Mouse (Mus musculus) retina, embryonic 14.5 days (tissue): Measurements from ENCODE around the gene Gnb4.

Source experiments
- DNase-seq: peaks from one replicate; pipeline ENCODE4 v3.0.0-alpha.2; 2015; ENCODE audit warnings: low spot score

Gnb4 gene

DNA sequence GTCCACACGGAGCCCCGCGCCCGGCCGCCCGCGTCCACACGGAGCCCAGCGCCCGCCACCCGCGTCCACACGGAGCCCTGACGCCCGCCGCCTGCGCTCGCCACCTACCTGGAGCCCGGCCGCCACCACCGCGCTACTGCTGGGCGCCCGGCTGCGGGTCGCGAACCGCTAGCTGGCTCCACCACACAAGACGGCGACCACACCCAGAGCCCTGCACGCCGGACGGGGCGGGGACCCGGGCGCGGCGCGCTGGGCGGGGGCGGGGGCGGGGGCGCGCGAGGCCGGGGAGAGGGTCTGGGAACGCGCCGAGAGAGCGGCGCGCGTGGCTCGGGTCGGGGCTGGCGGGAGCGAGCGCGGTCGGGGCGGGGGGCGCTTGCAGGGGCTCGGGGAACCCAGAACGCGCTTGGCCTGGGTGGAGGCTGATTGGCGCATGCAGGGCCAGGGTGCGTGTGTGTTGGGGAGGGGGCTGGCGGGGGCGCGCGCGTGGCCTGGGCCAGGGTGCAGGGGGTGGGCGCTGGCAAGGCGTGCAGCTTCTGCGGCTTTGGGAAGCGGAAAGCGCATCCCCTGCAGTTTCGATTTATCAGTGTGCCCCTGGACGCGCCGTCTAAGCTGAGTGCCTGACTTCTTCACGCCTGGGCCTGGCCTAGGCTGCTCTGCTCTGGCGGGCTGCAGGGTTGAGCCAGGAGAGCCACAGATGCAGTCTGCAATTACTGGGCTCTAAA, at the start of gene Gnb4:
Gene Gnb4 (minus strand): TSS at position 255 of the 722 bp plus-strand sequence.
- peak; percentile 82 for DNase-seq

DNA sequence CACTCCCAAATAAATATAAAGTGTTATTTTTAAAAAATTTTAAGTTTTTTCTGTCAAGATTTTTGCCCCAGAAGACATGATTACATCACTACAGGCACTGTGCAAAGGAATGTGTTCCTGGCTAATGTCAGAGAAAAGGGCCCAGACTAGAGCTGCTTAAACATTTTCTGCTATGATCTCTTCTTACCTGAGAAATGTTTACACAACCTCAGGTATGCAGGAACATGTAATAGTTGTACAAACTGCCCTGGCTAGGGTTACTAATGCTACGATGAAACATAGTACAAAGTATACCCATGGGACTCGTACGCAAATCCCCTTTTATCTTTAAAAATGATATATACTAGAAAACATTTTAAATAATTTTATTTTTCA, 45.2 kb upstream of the Gnb4 start:
- no peak for DNase-seq

DNA sequence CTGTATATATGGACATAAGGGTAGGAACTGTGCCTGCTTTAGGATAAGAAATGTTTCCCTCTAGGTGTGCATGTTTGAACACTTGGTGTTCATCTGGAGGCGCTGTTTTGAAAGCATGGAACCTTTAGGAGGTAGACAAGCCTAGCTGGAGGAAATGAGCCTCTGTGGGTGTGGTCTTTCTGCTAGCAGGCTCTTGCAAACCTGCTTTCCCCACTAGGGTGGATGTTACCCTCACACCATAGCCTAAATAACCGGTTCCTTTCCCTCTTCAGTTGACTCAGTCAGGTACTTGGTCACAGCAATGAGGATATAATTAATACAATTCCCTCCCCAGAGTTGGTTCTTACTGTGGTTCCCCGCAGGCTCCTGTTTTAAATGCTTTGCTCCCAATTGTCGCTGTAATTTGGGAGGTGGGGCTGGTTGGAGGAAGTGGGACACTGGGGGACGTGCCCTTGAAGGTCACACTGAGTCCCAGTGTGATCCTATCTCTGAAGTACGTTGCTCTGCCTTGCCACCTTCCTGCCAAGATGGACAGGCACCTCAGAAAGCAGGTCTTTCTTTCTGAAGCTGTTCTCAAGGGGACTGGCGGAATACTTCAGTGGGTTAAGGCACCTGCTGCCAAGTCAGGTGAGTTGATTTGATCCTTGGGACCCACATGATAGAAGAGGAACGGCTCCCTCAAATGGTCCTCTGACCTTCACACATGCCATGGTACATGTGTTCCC, 44.6 kb upstream of the Gnb4 start:
- no peak for DNase-seq

DNA sequence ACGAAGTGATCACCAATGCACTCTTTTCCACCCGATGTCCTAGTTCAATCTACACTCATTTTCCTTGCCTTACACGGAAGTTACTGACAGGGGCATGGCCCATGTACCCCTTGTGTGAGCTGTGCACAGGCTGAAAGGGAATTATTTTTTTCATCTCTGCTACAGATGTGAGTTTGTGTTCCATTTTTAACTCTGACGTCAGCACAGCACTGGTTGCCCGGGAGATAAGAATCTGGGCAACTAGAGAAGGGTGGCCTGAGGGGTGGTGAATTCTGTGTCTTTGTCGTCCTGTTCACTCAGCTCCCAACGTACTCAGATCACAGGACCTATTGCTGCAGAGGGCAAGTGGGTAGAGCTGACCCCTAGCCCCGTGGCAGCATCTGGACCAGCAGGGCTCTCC, 43.9 kb upstream of the Gnb4 start:
- no peak for DNase-seq

DNA sequence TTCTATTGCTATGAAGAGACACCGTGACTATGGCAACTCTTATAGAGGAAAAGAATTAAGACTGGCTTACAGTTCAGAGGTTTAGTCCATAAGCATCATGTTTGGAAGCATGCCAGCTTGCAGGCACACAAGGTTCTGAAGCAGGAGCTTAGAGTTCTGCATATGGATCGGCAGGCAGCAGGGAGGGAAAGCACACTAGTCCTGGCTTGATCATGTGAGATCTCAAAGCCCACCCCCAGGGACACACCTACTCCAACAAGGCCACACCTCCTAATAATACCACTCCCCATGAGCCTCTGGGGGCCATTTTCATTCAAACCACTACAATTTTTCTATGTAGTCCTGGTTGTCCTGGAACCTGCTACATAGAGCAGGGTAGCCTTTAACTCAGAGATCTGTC, 43.1 kb upstream of the Gnb4 start:
- DNase-seq = no peak

DNA sequence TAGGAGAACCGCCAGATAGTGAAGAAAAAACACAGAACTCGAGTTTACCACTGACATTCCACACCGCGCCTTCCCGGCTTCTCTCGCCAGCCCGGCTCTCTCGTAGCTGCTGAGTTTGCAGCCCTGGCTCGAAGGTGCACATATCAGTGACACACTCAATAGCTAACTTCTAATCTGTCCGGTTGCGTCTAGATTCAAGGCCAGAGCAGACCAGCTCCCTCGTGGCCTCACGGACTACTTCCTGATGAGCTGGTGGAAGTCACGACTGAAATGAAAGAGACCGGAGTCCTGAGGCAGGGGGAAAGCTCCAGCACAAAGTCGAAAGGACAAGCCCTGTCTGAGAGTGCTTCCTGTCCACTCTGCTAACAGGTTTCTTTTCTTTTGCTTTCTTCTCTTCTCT, 42.4 kb upstream of the Gnb4 start:
- DNase-seq = no peak

DNA sequence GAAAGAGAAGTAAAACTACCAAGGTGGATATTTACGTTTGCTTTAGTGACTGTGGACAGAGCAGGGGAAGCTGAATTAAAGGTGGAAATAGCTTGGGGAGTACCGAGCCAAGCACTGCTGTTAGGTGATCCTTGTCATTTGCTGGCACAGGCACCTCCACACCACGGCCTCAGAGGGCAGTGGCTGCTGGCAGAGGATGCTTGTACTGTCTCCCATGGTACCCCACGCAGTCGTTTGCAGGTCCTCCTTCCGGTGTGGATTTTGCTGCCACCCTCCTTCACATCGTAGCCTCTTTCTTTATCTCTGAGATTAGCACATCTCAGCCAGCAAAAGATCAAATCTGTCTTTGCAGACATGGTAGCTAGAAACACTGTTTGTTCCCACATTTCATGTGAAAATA, 42.0 kb upstream of the Gnb4 start:
- DNase-seq = no peak

DNA sequence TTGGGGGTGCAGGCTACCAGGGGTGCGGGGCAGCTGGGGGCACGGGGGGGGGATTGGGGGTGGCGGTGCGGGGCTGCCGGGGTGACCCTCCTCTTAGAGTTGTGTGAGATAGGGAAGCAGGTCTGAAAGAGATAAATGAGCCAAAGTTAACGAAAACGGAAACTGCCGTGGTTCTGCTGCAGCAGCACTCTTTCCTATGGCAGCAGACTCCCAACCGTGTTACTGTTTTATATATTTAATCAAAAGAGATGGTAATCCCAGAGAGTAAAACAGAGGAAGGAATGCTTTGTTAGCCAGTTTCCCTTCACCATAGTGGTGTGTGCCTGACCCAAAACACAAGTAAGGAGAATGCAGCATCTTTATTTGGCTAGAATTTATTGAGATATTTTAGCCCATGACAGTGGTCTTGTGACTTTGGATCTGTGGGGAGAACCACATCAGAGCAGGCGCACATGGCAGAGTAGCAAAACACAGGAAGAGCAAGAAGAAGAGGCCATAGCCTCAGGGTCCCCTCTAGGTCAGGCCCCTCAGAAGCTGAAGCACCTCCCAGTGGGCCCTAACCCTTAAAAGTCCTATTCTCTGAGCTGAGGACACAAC, 40.1 kb upstream of the Gnb4 start:
- DNase-seq = no peak

DNA sequence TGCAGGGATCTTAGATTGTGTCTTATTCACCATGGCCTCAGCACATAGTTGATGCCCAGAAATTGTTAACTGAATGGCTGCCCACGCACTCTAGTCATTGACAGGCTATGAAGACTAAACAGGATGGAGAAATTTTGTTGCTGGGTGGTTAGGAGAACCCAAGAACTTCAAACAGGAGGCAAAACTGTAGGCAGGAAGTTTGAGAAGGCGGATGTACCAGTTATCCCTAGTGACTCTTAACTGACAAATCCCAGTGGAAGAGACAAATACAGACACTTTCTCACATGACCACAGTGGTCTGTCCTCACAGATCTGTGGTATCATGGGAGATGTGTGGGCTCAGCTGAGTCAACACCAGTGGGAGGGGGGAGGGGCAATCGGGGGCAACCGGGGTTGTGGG, 39.6 kb upstream of the Gnb4 start:
- no peak for DNase-seq

DNA sequence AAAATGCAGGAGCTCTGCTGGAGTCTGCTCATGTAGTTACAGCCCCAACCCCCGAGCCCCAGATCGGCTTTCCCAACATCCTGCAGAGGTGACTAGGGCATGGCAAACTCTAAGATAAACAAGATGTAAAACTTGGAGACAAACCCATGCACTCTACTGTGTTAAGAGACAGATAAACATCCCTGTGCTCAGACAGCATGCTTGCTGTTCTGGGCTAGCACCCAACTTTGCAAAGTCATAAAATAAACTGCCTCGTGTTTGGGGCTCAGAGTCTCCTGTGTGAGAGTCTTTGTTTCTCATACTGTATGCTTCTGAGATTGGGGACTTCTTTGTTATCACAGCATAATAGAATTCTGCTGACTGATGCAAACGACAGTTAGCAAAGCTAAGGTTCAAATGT, 36.4 kb upstream of the Gnb4 start:
- no peak for DNase-seq

DNA sequence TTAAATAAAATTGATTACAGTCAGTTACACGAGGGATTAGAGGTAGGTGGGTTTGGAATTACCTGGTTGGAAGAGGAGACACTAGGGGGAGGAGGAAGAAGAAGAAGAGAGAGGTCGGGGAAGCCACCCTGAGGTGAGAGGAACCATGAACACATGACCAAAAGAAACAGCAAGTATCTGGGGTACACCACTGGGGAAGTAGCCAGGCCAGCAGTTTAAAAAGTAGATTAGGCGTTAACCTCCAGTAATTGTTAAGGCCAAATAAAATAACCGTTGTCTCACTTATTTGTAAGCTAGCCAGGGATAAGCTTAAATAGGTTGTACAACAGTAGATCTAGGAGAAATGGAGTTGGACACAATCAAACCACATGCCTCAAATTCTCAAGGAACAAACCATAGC, 32.9 kb upstream of the Gnb4 start:
- no peak for DNase-seq

DNA sequence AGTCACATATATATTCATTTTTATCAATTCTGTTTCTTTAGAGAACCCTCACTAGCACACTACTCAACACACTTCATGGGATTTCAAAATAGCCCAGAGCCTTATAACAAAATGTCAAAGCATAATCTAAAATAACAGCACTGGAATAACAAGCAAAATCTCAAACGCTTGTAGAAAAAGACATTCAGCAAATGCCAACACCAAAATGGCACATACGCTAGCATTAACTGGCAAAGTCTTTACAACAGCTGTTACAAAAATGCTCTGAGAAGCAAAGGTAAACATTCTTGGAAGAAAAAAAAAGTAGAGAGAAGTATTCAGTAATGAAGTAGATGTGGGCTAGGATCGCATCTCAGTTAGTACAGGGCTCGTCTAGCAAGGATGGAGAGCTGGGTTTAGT, 30.5 kb upstream of the Gnb4 start:
- no peak for DNase-seq

DNA sequence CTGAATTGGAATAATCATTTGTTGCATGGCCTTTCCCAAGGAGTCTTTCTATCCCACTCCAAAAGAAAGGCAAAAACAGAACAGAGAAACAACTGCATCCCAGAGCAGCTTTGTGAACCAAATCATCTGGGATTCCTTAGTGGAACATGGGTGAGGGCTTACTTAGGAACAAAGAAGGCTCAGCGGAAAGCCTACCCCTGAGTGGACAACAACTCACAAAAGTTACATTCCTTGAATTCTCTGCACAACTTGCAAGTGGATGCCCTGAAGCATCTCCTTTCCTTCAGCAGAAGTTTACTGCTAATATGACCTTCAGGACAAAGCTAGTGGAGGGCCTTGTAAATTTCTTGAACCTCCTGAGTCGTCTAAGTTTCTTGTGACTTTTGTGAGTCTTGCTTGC, 28.4 kb upstream of the Gnb4 start:
- DNase-seq = no peak

DNA sequence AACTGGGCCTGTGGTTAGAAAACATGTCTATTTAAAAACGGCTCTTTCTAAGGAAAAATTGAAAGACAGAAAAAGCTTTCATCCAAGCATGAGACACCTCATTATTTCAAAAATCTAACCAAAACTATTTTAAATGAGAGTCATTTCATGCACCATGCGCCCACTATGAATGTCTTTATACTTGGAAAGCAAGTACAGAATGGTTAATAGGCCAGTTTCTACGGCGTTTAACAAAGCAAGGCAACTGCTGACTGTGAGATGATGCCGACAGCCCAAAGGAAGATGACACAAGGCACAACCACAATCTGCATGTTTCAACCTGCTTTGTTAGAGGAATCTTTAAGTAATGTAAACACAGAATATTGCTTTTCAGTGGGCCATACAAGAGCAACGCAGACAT, 25.7 kb upstream of the Gnb4 start:
- no peak for DNase-seq

DNA sequence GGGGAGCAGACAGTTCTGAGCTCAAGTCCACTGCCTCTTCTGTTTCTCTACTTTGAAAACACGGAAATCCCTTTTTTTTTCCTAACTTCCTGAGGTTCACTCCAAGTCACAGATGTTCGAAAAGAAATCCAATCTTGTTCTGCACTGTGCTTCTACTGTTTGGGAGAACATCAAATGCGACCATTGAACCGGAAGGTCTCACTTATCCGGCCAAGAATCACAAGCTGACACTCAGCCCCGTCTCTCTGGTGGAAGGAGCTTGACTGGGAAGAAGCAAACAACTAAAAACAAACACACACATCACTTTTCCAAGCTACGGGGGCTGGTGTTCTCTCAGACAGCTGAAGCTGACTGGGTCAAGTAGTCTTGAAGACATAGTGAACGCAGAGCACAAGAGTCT, 21.9 kb upstream of the Gnb4 start:
- no peak for DNase-seq

DNA sequence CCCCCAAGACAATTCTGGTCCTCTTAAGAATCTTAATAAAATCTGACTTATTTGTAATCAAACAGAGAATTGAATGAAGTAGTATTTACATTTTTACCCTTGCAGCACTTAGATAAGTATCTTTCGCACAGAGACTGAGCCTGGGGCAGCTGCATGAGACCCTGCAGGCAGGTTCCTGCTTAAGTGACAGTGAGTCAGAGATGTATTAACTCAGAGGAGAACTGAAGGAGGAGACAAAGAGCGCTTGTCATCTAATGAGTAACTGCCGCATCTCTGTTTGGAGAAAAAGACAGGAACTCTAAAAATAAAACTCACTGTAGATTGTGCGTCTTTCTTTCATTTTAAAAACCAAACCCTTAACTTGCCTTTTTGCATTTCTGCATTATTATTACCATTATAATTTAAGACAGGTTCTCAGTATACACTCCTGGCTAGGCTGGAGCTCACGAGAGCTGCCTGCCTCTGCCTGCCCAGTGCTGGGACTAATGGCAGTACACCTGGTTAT, 16.4 kb upstream of the Gnb4 start:
- no peak for DNase-seq

DNA sequence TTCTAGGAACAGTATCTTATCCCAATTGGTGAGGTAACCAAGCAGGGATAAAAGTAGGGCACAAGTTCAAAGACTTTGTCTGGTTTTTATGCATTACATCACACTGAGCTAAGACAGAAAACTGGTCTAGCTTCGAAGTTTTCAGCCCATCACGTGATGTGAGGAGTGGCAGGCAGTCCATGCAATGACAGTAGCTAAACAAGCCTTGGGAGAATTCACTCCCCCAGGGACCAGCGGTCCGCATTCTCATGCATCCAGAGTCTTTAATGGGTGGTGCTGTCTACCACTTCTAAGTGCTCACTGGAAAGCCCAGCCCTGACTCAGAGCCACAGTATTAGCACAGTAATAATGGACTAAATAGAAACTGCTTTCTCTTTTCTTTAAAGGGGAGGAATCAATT, 13.8 kb upstream of the Gnb4 start:
- DNase-seq = no peak

DNA sequence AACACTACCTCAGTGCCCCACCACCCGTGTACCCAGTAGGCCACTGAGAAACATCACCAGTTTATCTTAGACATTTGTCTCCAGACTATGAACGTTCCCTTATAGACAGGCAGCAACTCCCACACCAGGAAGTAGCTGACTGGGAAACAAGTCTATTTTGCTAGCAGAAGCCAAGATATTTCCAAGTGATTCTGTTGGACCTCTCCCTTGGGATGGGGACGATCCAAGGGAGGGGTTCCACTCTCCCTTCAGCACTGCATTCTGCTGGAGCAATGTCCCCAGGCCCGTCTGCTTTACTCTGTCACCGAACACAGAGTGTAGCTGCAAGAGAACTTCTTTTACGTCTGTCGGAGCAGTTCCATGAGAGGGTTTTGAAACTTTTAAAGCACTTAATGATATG, 11.8 kb upstream of the Gnb4 start:
- DNase-seq = no peak

DNA sequence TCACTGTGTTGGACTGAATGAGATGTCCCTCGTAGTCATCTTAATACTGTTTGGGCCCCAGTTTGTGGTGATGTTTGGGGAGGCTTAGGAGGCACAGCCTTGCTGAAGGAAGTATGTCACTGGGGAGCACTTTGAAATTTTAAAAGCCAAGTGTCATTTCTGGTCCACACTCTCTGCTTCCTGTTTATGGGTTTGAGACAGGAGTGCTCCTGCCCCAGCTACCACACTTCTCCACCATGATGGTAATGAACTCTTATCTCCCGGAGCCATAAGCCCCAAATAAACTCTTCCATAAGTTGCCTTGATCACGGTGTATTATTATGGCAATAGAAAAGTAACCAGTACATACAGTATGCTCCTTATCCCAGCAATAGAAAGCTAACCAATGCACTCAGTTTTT, 5.7 kb upstream of the Gnb4 start:
- DNase-seq = no peak

DNA sequence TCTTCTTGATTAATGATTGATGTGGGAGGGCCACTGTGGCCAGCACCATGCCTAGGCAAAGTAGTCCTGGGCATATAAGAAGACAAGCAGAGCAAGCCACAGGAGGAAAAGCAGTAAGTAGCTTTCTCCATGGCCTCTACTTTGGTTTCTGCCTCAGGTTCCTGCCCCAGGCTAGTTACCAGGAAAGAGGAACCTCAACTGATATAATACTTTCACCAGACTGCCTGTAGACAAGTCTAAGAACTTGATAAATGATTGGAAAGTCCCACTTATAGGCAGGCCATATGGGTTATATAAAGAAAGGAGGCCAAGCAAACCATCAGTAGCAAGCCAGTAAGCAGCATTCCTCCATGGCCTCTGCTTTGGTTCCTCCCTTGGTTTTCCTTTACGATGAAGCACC, 5.3 kb upstream of the Gnb4 start:
- no peak for DNase-seq

DNA sequence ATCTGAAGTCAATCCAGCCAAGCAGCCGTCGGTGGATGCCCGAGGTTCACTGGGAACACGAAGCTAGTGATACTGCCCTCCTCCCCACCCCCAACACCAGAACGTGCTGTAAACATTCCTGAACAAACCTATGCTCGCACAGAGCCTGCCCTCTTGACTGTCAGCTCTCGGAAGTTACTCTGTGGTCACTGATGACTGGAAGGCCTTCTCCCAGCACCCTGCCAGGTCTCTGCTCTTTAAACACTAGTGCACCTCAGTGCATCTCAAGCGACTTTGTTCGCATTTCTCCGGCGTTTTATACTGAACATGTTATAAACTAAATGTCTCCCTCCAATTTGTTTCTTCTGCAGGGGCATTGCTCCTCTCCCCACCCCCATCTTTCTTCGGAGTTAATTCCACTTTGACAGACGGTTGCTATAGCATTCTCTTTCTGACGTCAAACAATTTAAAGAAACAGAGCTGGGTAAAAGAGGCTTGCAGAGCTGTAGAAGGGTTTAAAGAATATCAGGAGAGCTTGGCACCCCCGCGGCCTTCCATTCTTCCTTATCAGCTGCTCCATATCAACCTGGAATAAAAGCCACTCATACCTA, 763 bp upstream of the Gnb4 start:
- no peak for DNase-seq

DNA sequence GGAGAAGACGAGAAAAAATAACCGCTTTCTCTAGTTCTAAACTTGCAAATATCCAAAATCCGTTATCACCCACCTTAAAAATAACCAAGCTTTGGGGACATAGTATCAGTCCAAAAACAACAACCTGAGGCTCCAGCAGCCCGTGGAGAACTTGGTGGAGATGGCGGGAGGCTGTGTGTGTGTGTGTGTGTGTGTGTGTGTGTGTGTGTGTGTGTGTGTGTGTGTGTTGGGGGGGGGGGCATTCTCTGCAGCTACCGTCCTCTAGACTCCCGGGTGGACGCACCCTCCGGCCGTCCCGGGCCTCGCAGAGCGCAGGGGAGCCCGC, 417 bp downstream of the Gnb4 start:
- peak; percentile 15 for DNase-seq

DNA sequence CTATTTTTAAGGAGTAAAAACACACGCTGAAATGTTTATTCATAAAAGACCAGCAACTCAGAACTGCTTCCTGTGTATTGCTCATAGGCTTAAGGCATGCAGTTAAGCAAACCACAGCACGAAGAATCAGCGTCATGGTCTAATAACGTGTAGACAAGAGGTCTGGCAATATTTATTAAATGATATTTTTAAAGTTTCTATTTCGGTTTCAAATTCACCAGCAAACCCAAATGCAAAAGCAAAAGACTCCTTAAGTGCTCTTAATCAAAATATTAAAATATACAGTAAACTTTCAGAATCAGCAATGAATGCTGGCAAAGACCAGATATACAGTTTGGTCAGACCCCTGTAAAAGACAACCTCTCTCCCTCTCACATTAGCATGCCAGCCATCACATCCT, 1.0 kb downstream of the Gnb4 start:
- no peak for DNase-seq
